Mouse (Mus musculus): ENCODE data around the gene Morc3. TPM values are rescaled to one million over a fixed set of nuclear protein-coding genes. Genes with fewer than 3 reads are reported as not detected.

The Morc3 gene
- total RNA-seq (2017), result 205 to 285 TPM (median 241 TPM) in 3 replicates

GRCm38 (mm10) chr16:93831627-93832395 lies at the start of gene Morc3:
TSS of gene Morc3 (plus strand) at chr16:93832121.
- peak; percentile 95 for ATAC-seq (replicated peaks; ENCODE audit: insufficient number of reproducible peaks, low FRiP score, low TSS enrichment, poor library complexity, severe bottlenecking)

- no peak for ATAC-seq (replicated peaks; ENCODE audit: insufficient number of reproducible peaks, low FRiP score, low TSS enrichment, poor library complexity, severe bottlenecking)
These were observed 47.7 kb upstream of the Morc3 start for GRCm38 (mm10) chr16:93784175-93784574.

GRCm38 (mm10) chr16:93785805-93786204 lies 46.1 kb upstream of the Morc3 start:
- ATAC-seq (replicated peaks; ENCODE audit: insufficient number of reproducible peaks, low FRiP score, low TSS enrichment, poor library complexity, severe bottlenecking), result 0 out of 2 replicates have a peak, but pooled peaks have one; percentile 27

- ATAC-seq (replicated peaks; ENCODE audit: insufficient number of reproducible peaks, low FRiP score, low TSS enrichment, poor library complexity, severe bottlenecking), result no peak
These were observed 43.5 kb upstream of the Morc3 start for GRCm38 (mm10) chr16:93788388-93788787.

GRCm38 (mm10) chr16:93788881-93789280 lies 43.0 kb upstream of the Morc3 start:
- ATAC-seq (replicated peaks; ENCODE audit: insufficient number of reproducible peaks, low FRiP score, low TSS enrichment, poor library complexity, severe bottlenecking), result peak; percentile 53

GRCm38 (mm10) chr16:93789971-93790755 lies 41.8 kb upstream of the Morc3 start:
- ATAC-seq (replicated peaks; ENCODE audit: insufficient number of reproducible peaks, low FRiP score, low TSS enrichment, poor library complexity, severe bottlenecking), result no peak

- ATAC-seq (replicated peaks; ENCODE audit: insufficient number of reproducible peaks, low FRiP score, low TSS enrichment, poor library complexity, severe bottlenecking), result no peak
These were observed 38.8 kb upstream of the Morc3 start for GRCm38 (mm10) chr16:93792981-93793630.

- ATAC-seq (replicated peaks; ENCODE audit: insufficient number of reproducible peaks, low FRiP score, low TSS enrichment, poor library complexity, severe bottlenecking), result no peak
These were observed 37.1 kb upstream of the Morc3 start for GRCm38 (mm10) chr16:93794845-93795244.

- no peak for ATAC-seq (replicated peaks; ENCODE audit: insufficient number of reproducible peaks, low FRiP score, low TSS enrichment, poor library complexity, severe bottlenecking)
These were observed 36.5 kb upstream of the Morc3 start for GRCm38 (mm10) chr16:93795391-93795790.

GRCm38 (mm10) chr16:93797021-93797840 lies 34.7 kb upstream of the Morc3 start:
- no peak for ATAC-seq (replicated peaks; ENCODE audit: insufficient number of reproducible peaks, low FRiP score, low TSS enrichment, poor library complexity, severe bottlenecking)

- no peak for ATAC-seq (replicated peaks; ENCODE audit: insufficient number of reproducible peaks, low FRiP score, low TSS enrichment, poor library complexity, severe bottlenecking)
These were observed 34.0 kb upstream of the Morc3 start for GRCm38 (mm10) chr16:93797841-93798492.

- ATAC-seq (replicated peaks; ENCODE audit: insufficient number of reproducible peaks, low FRiP score, low TSS enrichment, poor library complexity, severe bottlenecking), result no peak
These were observed 33.3 kb upstream of the Morc3 start for GRCm38 (mm10) chr16:93798623-93799022.

- ATAC-seq (replicated peaks; ENCODE audit: insufficient number of reproducible peaks, low FRiP score, low TSS enrichment, poor library complexity, severe bottlenecking), result no peak
These were observed 32.9 kb upstream of the Morc3 start for GRCm38 (mm10) chr16:93799071-93799470.

GRCm38 (mm10) chr16:93799936-93800335 lies 32.0 kb upstream of the Morc3 start:
- no peak for ATAC-seq (replicated peaks; ENCODE audit: insufficient number of reproducible peaks, low FRiP score, low TSS enrichment, poor library complexity, severe bottlenecking)

GRCm38 (mm10) chr16:93807167-93807566 lies 24.8 kb upstream of the Morc3 start:
- no peak for ATAC-seq (replicated peaks; ENCODE audit: insufficient number of reproducible peaks, low FRiP score, low TSS enrichment, poor library complexity, severe bottlenecking)

- ATAC-seq (replicated peaks; ENCODE audit: insufficient number of reproducible peaks, low FRiP score, low TSS enrichment, poor library complexity, severe bottlenecking), result no peak
These were observed 23.9 kb upstream of the Morc3 start for GRCm38 (mm10) chr16:93807961-93808554.

- peak; percentile 92 for ATAC-seq (replicated peaks; ENCODE audit: insufficient number of reproducible peaks, low FRiP score, low TSS enrichment, poor library complexity, severe bottlenecking)
These were observed 15.8 kb upstream of the Morc3 start for GRCm38 (mm10) chr16:93815856-93816736.

Measured in monocyte, adult 5-6 weeks (primary cell).